Mouse (Mus musculus): Measurements from ENCODE around the gene Enho.

DNA sequence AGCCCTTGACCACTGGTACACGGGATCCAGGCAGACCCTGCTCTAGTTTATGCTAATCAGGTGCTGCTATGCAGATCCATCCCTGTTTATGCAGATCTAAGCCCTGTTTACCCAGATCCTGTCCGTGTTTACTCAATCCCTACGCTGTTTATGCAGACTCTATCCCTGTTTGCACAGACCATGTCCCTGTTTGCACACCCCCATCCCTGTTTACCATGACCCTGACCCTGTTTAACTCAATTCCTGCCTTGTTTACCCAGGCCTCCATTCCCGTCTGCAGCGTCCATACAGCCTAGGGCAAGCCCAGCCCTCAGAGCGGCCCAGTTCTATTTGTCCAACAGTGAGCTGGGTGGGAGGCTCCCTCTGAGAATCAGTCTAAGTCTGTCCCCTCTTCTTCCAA is 9.9 kb downstream of the Enho start:
- TF ChIP-seq POLR2A (IDR thresholded peaks at IDR 0.05; ENCODE audit: low read depth, low read length), result no peak
- no peak for TF ChIP-seq CTCF (conservative IDR thresholded peaks at IDR 0.05 in 1 of 2, IDR thresholded peaks at IDR 0.05 in 1 of 2; ENCODE audit: low read depth in 2 of 2, low read length in 2 of 2)
- no peak for TF ChIP-seq HCFC1 (IDR thresholded peaks at IDR 0.05; ENCODE audit: low read depth, low read length)
- TF ChIP-seq MXI1 (IDR thresholded peaks at IDR 0.05; ENCODE audit: low read depth, low read length), result no peak
- TF ChIP-seq NRF1 (IDR thresholded peaks at IDR 0.05; ENCODE audit: low read depth, low read length), result no peak
